Mouse (Mus musculus) intestine, embryonic 15.5 days (tissue): ENCODE data around the gene Bach1. TPM values are rescaled to one million over a fixed set of nuclear protein-coding genes. Genes with fewer than 3 reads are reported as not detected.

ENCODE experiments used
- ATAC-seq: fragments of 200-750 bp; cut with Nextera tagmentation; 2 replicates; pipeline ENCODE4 v1.8.0; 2017; ENCODE audit warnings: moderate TSS enrichment, moderate library complexity
- H3K27ac ChIP-seq: fragments of 300-500 bp; sonication (generic); 2 replicates; pipeline ENCODE4 v1.5.1; 2015; ENCODE audit warnings: mild to moderate bottlenecking, inconsistent platforms
- H3K27me3 ChIP-seq: fragments of 300-500 bp; sonication (generic); replicated peaks from 2 replicates; pipeline ENCODE4 v1.6.1; 2015; ENCODE audit warnings: inconsistent platforms
- H3K36me3 ChIP-seq: fragments of 300-500 bp; sonication (generic); 2 replicates; pipeline ENCODE4 v1.6.1; 2015; ENCODE audit warnings: inconsistent platforms
- H3K4me1 ChIP-seq: fragments of 300-500 bp; sonication (generic); replicated peaks from 2 replicates; pipeline ENCODE4 v1.6.1; 2015; ENCODE audit warnings: inconsistent platforms
- H3K4me2 ChIP-seq: fragments of 300-500 bp; sonication (generic); replicated peaks from 2 replicates; pipeline ENCODE4 v1.6.1; 2015; ENCODE audit warnings: mild to moderate bottlenecking, inconsistent platforms
- H3K4me3 ChIP-seq: fragments of 300-500 bp; sonication (generic); replicated peaks from 2 replicates; pipeline ENCODE4 v1.5.1; 2015; ENCODE audit warnings: inconsistent platforms
- H3K9ac ChIP-seq: fragments of 300-500 bp; sonication (generic); 2 replicates; pipeline ENCODE4 v1.6.1; 2015; ENCODE audit warnings: inconsistent platforms
- H3K9me3 ChIP-seq: fragments of 300-500 bp; sonication (generic); 2 replicates; pipeline ENCODE4 v1.6.1; 2016; ENCODE audit warnings: inconsistent platforms
- WGBS: fragments of 180-500 bp; shearing (Covaris S2); methylation state at CpG from one replicate; pipeline ENCODE4 v1.1.7; 2015; 5-methylcytosine and 5-hydroxymethylcytosine counted together
- polyA plus RNA-seq: library from polyadenylated mRNA; unstranded; fragments of >200 nt; fragmentation: Nextera tagmentation; extraction: Ambion mirVana; gene quantifications from 2 replicates; pipeline ENCODE4 v1.2.1, GENCODE M21; 2015

The Bach1 gene
- 17.4 and 19.7 TPM in 2 replicates for polyA plus RNA-seq

DNA sequence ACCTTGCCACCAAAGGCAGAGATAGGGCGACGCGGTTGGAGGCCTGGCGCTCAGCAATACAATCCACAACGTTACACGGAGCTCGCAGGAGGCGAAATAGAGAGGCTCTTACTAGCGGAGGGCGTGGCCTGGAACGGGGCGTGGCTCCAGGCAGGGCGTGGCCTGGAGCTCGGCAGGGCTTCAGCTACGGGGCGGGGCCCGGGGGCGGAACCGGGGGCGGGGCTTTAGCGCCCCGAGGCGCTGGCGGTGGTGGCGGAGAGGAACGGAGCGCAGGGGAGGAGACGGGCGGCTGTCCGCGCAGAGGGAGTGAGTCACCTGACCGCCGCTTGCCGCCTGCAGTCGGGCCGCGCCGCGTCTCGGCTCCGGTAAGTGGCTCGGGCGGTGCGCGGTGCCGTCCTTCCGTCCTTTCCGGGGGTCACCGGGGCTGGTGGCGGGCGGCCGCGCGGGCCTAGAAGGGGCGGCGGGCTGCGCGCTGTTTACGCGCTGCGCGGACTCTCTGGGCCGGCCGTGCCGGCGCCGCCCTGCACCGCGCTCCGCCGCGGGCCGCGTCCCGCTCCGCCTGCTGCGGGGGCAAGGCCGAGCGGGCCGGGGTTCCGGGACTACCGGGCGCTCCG lies at the start of gene Bach1:
TSS of gene Bach1 (plus strand) at position 254 of the 614 bp plus-strand sequence.
- Histone ChIP-seq H3K4me2 (peak within 1 kb of the TSS; percentile 72), H3K9me3 (no peaks in the 10 kb centered on the region), H3K27me3 (no peaks in the 10 kb centered on the region), H3K4me1 (peaks cover 20% of the 10 kb centered on the region), H3K4me3 (peak within 1 kb of the TSS; percentile 88), H3K27ac (peak within 1 kb of the TSS; percentile 93), H3K36me3 (no peaks in the 10 kb centered on the region), H3K9ac (peak within 1 kb of the TSS; percentile 90)
- peak; percentile 95 for ATAC-seq
- under 1% methylated on average over 83 of the region's 84 CpGs for WGBS

DNA sequence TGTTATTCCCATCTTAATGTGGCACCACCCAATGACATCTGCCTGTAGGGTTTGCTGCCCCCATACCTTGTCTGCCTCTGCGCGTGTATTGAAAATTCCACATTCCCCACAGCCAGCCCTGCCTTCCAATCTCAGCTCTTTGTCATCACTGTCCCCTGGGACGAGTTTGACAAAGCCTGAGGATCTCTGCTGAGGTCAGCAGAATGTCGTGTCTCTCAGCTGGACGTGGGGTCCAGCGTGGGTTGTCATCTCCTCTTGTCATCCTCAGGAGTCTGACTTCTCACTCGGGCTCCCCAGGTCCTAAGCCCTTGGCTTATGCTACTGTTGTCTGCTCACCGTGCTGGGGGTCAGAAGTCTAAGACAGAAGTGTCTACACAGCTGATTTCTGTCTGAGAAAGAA lies 46.4 kb upstream of the Bach1 start:
- 74% methylated on average over 8 of the region's 8 CpGs for WGBS
- Histone ChIP-seq H3K27me3 (no peaks in the 10 kb centered on the region), H3K27ac (no peak overlapping the region), H3K4me3 (no peak overlapping the region), H3K4me2 (no peak overlapping the region), H3K9me3 (no peaks in the 10 kb centered on the region), H3K4me1 (no peaks in the 10 kb centered on the region), H3K9ac (no peak overlapping the region), H3K36me3 (no peaks in the 10 kb centered on the region)
- no peak for ATAC-seq

DNA sequence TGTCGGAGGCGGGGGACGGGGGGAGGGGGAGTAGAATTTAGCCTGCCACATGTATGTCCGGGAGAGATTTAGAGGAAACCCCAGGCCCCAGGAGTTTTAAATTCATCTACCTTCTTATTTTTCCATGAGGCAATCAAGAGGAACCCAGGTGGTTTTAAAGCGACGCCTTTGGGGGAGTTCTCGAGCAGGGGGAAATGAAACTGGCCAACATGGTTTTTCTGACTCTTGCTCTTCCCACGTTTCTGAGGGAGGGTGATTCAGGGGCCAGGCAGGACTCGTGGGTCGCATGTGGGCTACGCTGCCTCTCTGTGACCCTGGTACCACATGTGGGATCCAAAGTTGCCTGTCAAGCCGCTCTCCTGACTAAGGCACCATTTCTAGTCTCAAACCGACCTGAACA lies 45.8 kb upstream of the Bach1 start:
- Histone ChIP-seq H3K9me3 (no peaks in the 10 kb centered on the region), H3K4me2 (no peak overlapping the region), H3K9ac (no peak overlapping the region), H3K27me3 (no peaks in the 10 kb centered on the region), H3K4me1 (no peaks in the 10 kb centered on the region), H3K36me3 (no peaks in the 10 kb centered on the region), H3K4me3 (no peak overlapping the region), H3K27ac (no peak overlapping the region)
- 81% methylated on average over 13 of the region's 13 CpGs for WGBS
- ATAC-seq, result no peak

DNA sequence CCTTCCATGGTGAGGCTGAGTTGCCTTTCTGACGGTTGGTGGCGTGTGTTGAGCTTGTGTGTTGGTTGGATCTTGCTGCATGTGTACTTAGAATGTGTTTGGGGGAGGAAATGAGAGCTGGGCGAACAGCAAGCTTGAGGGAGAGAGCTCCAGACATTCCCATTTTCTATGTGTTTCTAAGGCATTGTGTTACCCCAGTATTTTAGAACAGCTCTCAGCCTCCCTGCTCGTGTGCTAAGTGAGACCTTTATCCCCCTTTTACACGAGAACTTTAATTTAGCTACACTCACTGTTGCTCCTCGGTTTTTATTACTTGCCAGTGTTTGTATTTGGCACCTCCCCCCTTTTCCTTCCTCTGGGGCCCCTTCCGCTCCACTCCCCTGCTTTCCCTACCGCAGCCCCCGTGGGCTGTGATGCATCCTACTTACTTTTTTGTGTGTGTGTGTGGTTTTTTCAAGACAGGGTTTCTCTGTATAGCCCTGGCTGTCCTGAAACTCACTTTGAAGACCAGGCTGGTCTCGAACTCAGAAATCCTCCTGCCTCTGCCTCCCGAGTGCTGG lies 44.6 kb upstream of the Bach1 start:
- Histone ChIP-seq H3K27ac (no peak overlapping the region), H3K9ac (no peak overlapping the region), H3K36me3 (no peaks in the 10 kb centered on the region), H3K9me3 (no peaks in the 10 kb centered on the region), H3K4me3 (no peak overlapping the region), H3K27me3 (no peaks in the 10 kb centered on the region), H3K4me2 (no peak overlapping the region), H3K4me1 (no peaks in the 10 kb centered on the region)
- 58% methylated on average over 11 of the region's 11 CpGs for WGBS
- ATAC-seq, result 0 out of 2 replicates have a peak, but pooled peaks have one; percentile 17

DNA sequence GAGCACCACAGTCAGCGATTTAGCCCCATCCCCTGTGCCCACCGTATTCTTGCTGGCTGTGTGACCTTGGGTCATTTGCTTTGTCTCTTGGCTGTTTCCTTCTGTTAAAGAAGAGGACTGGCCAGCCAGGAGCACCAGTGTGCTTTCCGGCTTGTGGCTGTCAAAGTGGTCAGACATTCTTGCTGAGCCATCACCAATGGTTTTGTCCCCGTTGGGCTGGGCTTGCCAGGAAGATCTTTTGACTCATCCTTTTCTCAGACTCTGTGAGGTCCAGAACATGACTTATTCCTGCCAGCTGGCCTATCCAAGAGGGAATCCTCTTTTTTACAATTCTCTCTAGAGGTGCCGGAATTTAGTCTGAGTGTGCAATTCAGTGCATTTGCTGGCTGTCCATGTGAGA lies 43.7 kb upstream of the Bach1 start:
- H3K4me2 ChIP-seq, result no peak overlapping the region
- H3K27me3 ChIP-seq, result no peaks in the 10 kb centered on the region
- no peak overlapping the region for H3K9ac ChIP-seq
- H3K4me1 ChIP-seq, result no peaks in the 10 kb centered on the region
- no peak for ATAC-seq
- H3K27ac ChIP-seq, result no peak overlapping the region
- WGBS, result 71% methylated on average over 5 of the region's 5 CpGs
- H3K9me3 ChIP-seq, result no peaks in the 10 kb centered on the region
- H3K36me3 ChIP-seq, result no peaks in the 10 kb centered on the region
- no peak overlapping the region for H3K4me3 ChIP-seq

DNA sequence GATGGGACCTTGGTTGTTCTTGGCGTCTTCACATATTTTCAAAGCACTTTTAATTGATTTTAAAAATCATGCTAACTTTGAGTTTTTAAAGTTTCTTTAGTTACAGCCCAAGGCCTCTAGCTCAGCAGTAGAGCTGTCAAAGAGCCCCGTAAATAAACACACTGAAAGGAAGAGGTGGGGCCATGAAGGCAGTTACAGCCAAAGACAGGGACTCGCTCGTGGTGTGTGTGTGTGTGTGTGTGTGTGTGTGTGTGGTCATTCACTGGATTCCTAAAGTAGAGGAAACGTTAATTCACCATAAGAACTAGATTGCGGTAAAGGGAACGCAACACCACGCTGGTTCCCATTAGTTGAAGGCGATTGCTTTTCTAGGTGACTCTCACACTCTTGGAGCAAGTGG lies 43.2 kb upstream of the Bach1 start:
- no peaks in the 10 kb centered on the region for H3K9me3 ChIP-seq
- 72% methylated on average over 9 of the region's 9 CpGs for WGBS
- H3K27ac ChIP-seq, result no peak overlapping the region
- H3K27me3 ChIP-seq, result no peaks in the 10 kb centered on the region
- no peak overlapping the region for H3K4me2 ChIP-seq
- no peak overlapping the region for H3K9ac ChIP-seq
- no peaks in the 10 kb centered on the region for H3K36me3 ChIP-seq
- no peaks in the 10 kb centered on the region for H3K4me1 ChIP-seq
- no peak overlapping the region for H3K4me3 ChIP-seq
- no peak for ATAC-seq

- WGBS, result 80% methylated on average over 4 of the region's 4 CpGs
- no peaks in the 10 kb centered on the region for H3K27me3 ChIP-seq
- no peak for ATAC-seq
Observed at GRCm38 (mm10) chr16:87656771-87657170, 42.0 kb upstream of the Bach1 start.

GRCm38 (mm10) chr16:87657291-87657690 lies 41.5 kb upstream of the Bach1 start:
- Histone ChIP-seq H3K27me3 (no peaks in the 10 kb centered on the region), H3K27ac (no peak overlapping the region), H3K9me3 (no peaks in the 10 kb centered on the region), H3K36me3 (no peaks in the 10 kb centered on the region), H3K9ac (no peak overlapping the region), H3K4me2 (no peak overlapping the region), H3K4me1 (no peaks in the 10 kb centered on the region), H3K4me3 (no peak overlapping the region)
- 94% methylated on average over 9 of the region's 9 CpGs for WGBS
- no peak for ATAC-seq

More at GRCm38 (mm10) chr16:87656771-87657170, 42.0 kb upstream of the Bach1 start:
- no peaks in the 10 kb centered on the region for H3K9me3 ChIP-seq
- H3K4me2 ChIP-seq, result no peak overlapping the region
- H3K36me3 ChIP-seq, result no peaks in the 10 kb centered on the region
- H3K4me3 ChIP-seq, result no peak overlapping the region
- no peak overlapping the region for H3K27ac ChIP-seq
- H3K9ac ChIP-seq, result no peak overlapping the region
- no peaks in the 10 kb centered on the region for H3K4me1 ChIP-seq

DNA sequence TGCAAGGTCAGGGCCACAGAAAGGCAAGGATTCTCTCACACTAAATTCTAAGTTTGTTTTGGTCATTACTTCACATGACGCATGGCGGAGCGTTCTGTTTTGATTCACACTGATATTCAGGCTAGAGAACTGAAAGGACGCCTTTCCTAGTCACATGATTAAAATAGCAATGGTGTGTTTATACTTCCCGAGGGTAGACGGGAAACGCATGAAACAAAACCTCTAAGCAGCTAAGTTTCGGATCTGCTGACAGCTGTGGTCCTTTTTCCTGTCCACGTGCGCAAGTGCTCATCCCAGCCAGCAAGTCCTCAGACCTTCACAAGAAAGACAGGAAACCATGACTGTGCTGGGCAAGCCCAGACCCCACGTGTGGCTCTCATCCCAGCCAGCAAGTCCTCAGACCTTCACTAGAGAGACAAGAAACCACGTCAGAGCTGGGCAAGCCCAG lies 37.7 kb upstream of the Bach1 start:
- H3K27me3 ChIP-seq, result no peaks in the 10 kb centered on the region
- 43% methylated on average over 12 of the region's 12 CpGs for WGBS
- H3K4me1 ChIP-seq, result no peaks in the 10 kb centered on the region
- ATAC-seq, result peak; percentile 59
- H3K4me3 ChIP-seq, result no peak overlapping the region
- no peak overlapping the region for H3K9ac ChIP-seq
- peak overlapping the region; percentile 38 for H3K4me2 ChIP-seq
- H3K27ac ChIP-seq, result peak overlapping the region; percentile 59; the same call in 1 of the 2 replicates
- no peaks in the 10 kb centered on the region for H3K36me3 ChIP-seq
- H3K9me3 ChIP-seq, result no peaks in the 10 kb centered on the region

DNA sequence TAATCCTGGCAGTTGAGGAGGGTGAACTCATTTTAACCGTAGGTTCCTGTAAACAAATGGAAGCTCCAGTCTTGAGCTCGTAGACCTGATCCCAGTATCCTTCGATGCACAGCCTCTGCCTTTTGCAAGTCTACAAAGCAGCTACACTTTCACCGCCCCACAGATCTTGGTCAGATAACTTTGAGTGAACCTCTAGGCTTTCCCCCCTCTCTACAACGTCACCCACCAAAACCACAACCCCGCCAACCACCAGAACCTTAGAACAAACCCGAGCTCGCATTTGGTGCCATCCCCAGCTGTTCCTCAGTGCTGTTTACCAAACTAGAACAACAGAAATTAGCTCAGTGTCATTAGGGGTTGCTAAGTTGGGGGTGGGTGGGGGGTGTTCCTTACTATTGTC lies 37.1 kb upstream of the Bach1 start:
- Histone ChIP-seq H3K9ac (no peak overlapping the region), H3K4me1 (no peaks in the 10 kb centered on the region), H3K4me3 (no peak overlapping the region), H3K27ac (peak overlapping the region; percentile 59; the same call in 1 of the 2 replicates), H3K27me3 (no peaks in the 10 kb centered on the region), H3K9me3 (no peaks in the 10 kb centered on the region), H3K4me2 (peak overlapping the region; percentile 38), H3K36me3 (no peaks in the 10 kb centered on the region)
- no peak for ATAC-seq
- WGBS, result 60% methylated on average over 8 of the region's 8 CpGs

GRCm38 (mm10) chr16:87662528-87662927 lies 36.2 kb upstream of the Bach1 start:
- no peak overlapping the region for H3K4me3 ChIP-seq
- ATAC-seq, result no peak
- 87% methylated on average over 2 of the region's 2 CpGs for WGBS
- no peaks in the 10 kb centered on the region for H3K9me3 ChIP-seq
- no peaks in the 10 kb centered on the region for H3K4me1 ChIP-seq
- H3K27me3 ChIP-seq, result no peaks in the 10 kb centered on the region
- no peaks in the 10 kb centered on the region for H3K36me3 ChIP-seq
- H3K27ac ChIP-seq, result no peak overlapping the region
- no peak overlapping the region for H3K9ac ChIP-seq
- no peak overlapping the region for H3K4me2 ChIP-seq

- H3K27me3 ChIP-seq, result no peaks in the 10 kb centered on the region
- H3K9ac ChIP-seq, result no peak overlapping the region
- H3K27ac ChIP-seq, result no peak overlapping the region
- H3K4me3 ChIP-seq, result no peak overlapping the region
- H3K4me1 ChIP-seq, result no peaks in the 10 kb centered on the region
- no peaks in the 10 kb centered on the region for H3K9me3 ChIP-seq
- no peak for ATAC-seq
- H3K36me3 ChIP-seq, result no peaks in the 10 kb centered on the region
- H3K4me2 ChIP-seq, result no peak overlapping the region
- WGBS, result 44% methylated on average over 6 of the region's 6 CpGs
Observed at GRCm38 (mm10) chr16:87663890-87664289, 34.9 kb upstream of the Bach1 start.

GRCm38 (mm10) chr16:87665246-87665645 lies 33.5 kb upstream of the Bach1 start:
- H3K9me3 ChIP-seq, result no peaks in the 10 kb centered on the region
- no peaks in the 10 kb centered on the region for H3K4me1 ChIP-seq
- H3K4me3 ChIP-seq, result no peak overlapping the region
- H3K27ac ChIP-seq, result no peak overlapping the region
- 61% methylated on average over 9 of the region's 9 CpGs for WGBS
- 0 out of 2 replicates have a peak overlapping the region, but pooled peaks have one; percentile 11 for H3K4me2 ChIP-seq
- H3K36me3 ChIP-seq, result no peaks in the 10 kb centered on the region
- peak; percentile 85 for ATAC-seq
- H3K27me3 ChIP-seq, result no peaks in the 10 kb centered on the region
- H3K9ac ChIP-seq, result no peak overlapping the region
